Mouse (Mus musculus) forebrain, embryonic 11.5 days (tissue): ENCODE data around the gene Vsig1. TPM values are rescaled to one million over a fixed set of nuclear protein-coding genes. Genes with fewer than 3 reads are reported as not detected.

Source experiments
- ATAC-seq: fragments of 200-750 bp; cut with Nextera tagmentation; replicated peaks from 2 replicates; pipeline ENCODE4 v1.8.0; 2017; ENCODE audit warnings: moderate TSS enrichment; ENCODE audit not compliant: low FRiP score
- DNase-seq: peaks from one replicate; pipeline ENCODE4 v3.0.0-alpha.2; 2017; ENCODE audit warnings: low spot score
- H3K27ac ChIP-seq: fragments of 300-500 bp; sonication (generic); 2 replicates; pipeline ENCODE4 v1.5.1; 2014; ENCODE audit warnings: low read depth, low read length
- H3K27me3 ChIP-seq: fragments of 300-500 bp; sonication (generic); 2 replicates; pipeline ENCODE4 v1.6.1; 2014; ENCODE audit warnings: mild to moderate bottlenecking, low read length, mixed read lengths; ENCODE audit not compliant: control insufficient read depth, insufficient read depth
- H3K36me3 ChIP-seq: fragments of 300-500 bp; sonication (generic); 2 replicates; pipeline ENCODE4 v1.6.1; 2014; ENCODE audit warnings: mild to moderate bottlenecking, low read length, moderate library complexity, mixed read lengths; ENCODE audit not compliant: control insufficient read depth, insufficient read depth
- H3K4me1 ChIP-seq: fragments of 300-500 bp; sonication (generic); replicated peaks from 2 replicates; pipeline ENCODE4 v1.6.1; 2014; ENCODE audit warnings: low read length, mixed read lengths; ENCODE audit not compliant: control insufficient read depth, insufficient read depth
- H3K4me2 ChIP-seq: fragments of 300-500 bp; sonication (generic); 2 replicates; pipeline ENCODE4 v1.6.1; 2014; ENCODE audit warnings: low read depth, mild to moderate bottlenecking, low read length, moderate library complexity, mixed read lengths; ENCODE audit not compliant: severe bottlenecking
- H3K4me3 ChIP-seq: fragments of 300-500 bp; sonication (generic); 2 replicates; pipeline ENCODE4 v1.5.1; 2014; ENCODE audit warnings: low read depth, low read length
- H3K9ac ChIP-seq: fragments of 300-500 bp; sonication (generic); 2 replicates; pipeline ENCODE4 v1.6.1; 2014; ENCODE audit warnings: low read length
- H3K9me3 ChIP-seq: fragments of 300-500 bp; sonication (generic); 2 replicates; pipeline ENCODE4 v1.6.1; 2016; ENCODE audit warnings: low read length, mixed read lengths; ENCODE audit not compliant: control insufficient read depth
- WGBS: fragments of 180-500 bp; shearing (Covaris S2); extraction: QIAGEN DNeasy Blood & Tissue Kit; methylation state at CpG from one replicate; pipeline ENCODE4 v1.1.7; 2014; 5-methylcytosine and 5-hydroxymethylcytosine counted together
- polyA plus RNA-seq: library from polyadenylated mRNA; unstranded; fragments of >200 nt; fragmentation: Nextera tagmentation; extraction: Ambion mirVana; gene quantifications from 2 replicates; pipeline ENCODE4 v1.2.1, GENCODE M21; 2014

Gene Vsig1
- polyA plus RNA-seq, 1 experiment from 2014 or later = not detected

GRCm38 (mm10) chrX:140984795-140985194 is 77.4 kb downstream of the Vsig1 start:
- WGBS = 72% methylated on average over 6 of the region's 6 CpGs
- H3K36me3 ChIP-seq = no peaks in the 10 kb centered on the region
- peaks cover 37% of the 10 kb centered on the region for H3K27me3 ChIP-seq
- DNase-seq = no peak
- ATAC-seq = no peak
- H3K4me3 ChIP-seq = no peak overlapping the region
- H3K4me2 ChIP-seq = no peak overlapping the region
- no peaks in the 10 kb centered on the region for H3K9me3 ChIP-seq
- H3K27ac ChIP-seq = no peak overlapping the region
- no peaks in the 10 kb centered on the region for H3K4me1 ChIP-seq
- no peak overlapping the region for H3K9ac ChIP-seq

GRCm38 (mm10) chrX:140985256-140985655 is 77.8 kb downstream of the Vsig1 start:
- no peak overlapping the region for H3K27ac ChIP-seq
- WGBS = 77% methylated on average over 2 of the region's 2 CpGs

More at GRCm38 (mm10) chrX:140985256-140985655, 77.8 kb downstream of the Vsig1 start:
- Histone ChIP-seq H3K9ac (no peak overlapping the region), H3K36me3 (no peaks in the 10 kb centered on the region), H3K9me3 (no peaks in the 10 kb centered on the region), H3K27me3 (peaks cover 37% of the 10 kb centered on the region), H3K4me1 (no peaks in the 10 kb centered on the region), H3K4me3 (no peak overlapping the region), H3K4me2 (no peak overlapping the region)
- ATAC-seq = no peak
- DNase-seq = no peak

Other genes with a start within 250 kb of the Vsig1 start
- gene Mid2, start 243.0 kb upstream of the Vsig1 start, polyA plus RNA-seq = 2.0 and 2.6 TPM in 2 replicates
- gene Tex13b, start 94.2 kb upstream of the Vsig1 start, polyA plus RNA-seq = not detected in 2 replicates
- gene Psmd10, start 49.1 kb downstream of the Vsig1 start, polyA plus RNA-seq = 38.5 and 44.6 TPM in 2 replicates
- 13.3 and 13.6 TPM in 2 replicates for gene Atg4a, start 49.3 kb downstream of the Vsig1 start, polyA plus RNA-seq